ENCODE assay signal across 14 mouse cellular contexts in the genomic region with DNA sequence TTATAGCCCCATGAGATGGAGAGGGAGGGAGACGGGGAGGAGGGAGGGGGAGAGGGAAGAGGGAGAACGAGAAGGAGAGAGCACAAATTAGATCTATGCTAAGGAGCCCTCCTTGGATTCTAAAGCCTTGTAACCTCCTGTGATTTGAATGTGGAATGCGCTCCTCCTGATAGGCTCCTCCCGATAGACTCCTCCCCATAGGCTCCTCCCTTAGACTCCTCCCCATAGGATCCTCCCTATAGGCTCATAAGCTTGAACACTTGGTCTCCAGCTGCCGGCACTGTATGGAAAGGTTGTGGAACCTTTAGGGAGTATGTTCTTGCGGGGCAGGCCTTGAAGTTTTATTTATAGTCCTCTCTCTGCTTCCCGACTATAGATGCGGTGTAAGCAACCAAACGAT. TPM values are rescaled to one million over a fixed set of nuclear protein-coding genes. Genes with fewer than 3 reads are reported as not detected.
DNase-seq lines count a peak whose midpoint lies in the region; ATAC-seq and TF ChIP-seq lines count a peak whose summit lies in the region.
"Had no signal": no experiment of that assay in that cellular context is flagged by ENCODE, and none has a peak within 500 bp of the region (broad histone marks: within the 10 kb centered on the region; RNA-seq: fewer than 3 reads in every experiment).

No protein-coding gene starts in this region.

- TF ChIP-seq CTCF in lung, postnatal 0 days (IDR thresholded peaks at IDR 0.05): no peak

- no peak overlapping the region for H3K4me3 ChIP-seq in heart, embryonic 12.5 days
- no peak overlapping the region for H3K4me3 ChIP-seq in lung, postnatal 0 days (ENCODE audit: low read depth, low read length)
- H3K4me3 ChIP-seq in embryonic facial prominence, embryonic 14.5 days (ENCODE audit: low read depth, low read length): no peak overlapping the region
- H3K4me3 ChIP-seq: stomach, embryonic 15.5 days had no signal

- 28% methylated on average over 9 of the region's 9 CpGs for WGBS in heart, embryonic 12.5 days
- 36% methylated on average over 9 of the region's 9 CpGs for WGBS in lung, postnatal 0 days
- 22% methylated on average over 9 of the region's 9 CpGs for WGBS in embryonic facial prominence, embryonic 14.5 days

- H3K9ac ChIP-seq in heart, embryonic 12.5 days: no peak overlapping the region
- no peak overlapping the region for H3K9ac ChIP-seq in lung, postnatal 0 days (replicated peaks; ENCODE audit: low read depth)
- H3K9ac ChIP-seq in embryonic facial prominence, embryonic 14.5 days (ENCODE audit: low read depth, low read length): no peak overlapping the region
- H3K9ac ChIP-seq: stomach, embryonic 15.5 days had no signal

- H3K27ac ChIP-seq in heart, embryonic 12.5 days (ENCODE audit: poor library complexity, severe bottlenecking): no peak overlapping the region
- no peak overlapping the region for H3K27ac ChIP-seq in lung, postnatal 0 days (ENCODE audit: low read length)
- no peak overlapping the region for H3K27ac ChIP-seq in embryonic facial prominence, embryonic 14.5 days (replicated peaks; ENCODE audit: low read depth, low read length)
- H3K27ac ChIP-seq: stomach, embryonic 15.5 days had no signal

- H3K4me2 ChIP-seq in heart, embryonic 12.5 days: peak overlapping the region; percentile 22
- no peak overlapping the region for H3K4me2 ChIP-seq in lung, postnatal 0 days (replicated peaks; ENCODE audit: low read depth, low read length)
- H3K4me2 ChIP-seq in embryonic facial prominence, embryonic 14.5 days (ENCODE audit: low read depth, low read length): 0 out of 2 replicates have a peak overlapping the region, but pooled peaks have one; percentile 5
- H3K4me2 ChIP-seq: stomach, embryonic 15.5 days had no signal

- no peak for TF ChIP-seq EP300 in lung, postnatal 0 days (IDR thresholded peaks at IDR 0.05)

- no peak for DNase-seq in heart, adult 18-20 months
- DNase-seq in lung, postnatal 0 days (ENCODE audit: low spot score): peak; percentile 49
- no peak for DNase-seq in lung, postnatal 36 days
- peak; percentile 70 for DNase-seq in embryonic facial prominence, embryonic 14.5 days (ENCODE audit: low spot score)
- DNase-seq in spleen, postnatal 10 days (ENCODE audit: low spot score in 2 of 2): no peak
- DNase-seq in ovary, postnatal 10 days (ENCODE audit: low spot score): no peak
- no peak for DNase-seq in spleen, postnatal 14 days (ENCODE audit: low spot score in 2 of 2)
- DNase-seq: adrenal gland, postnatal 25 days; cerebellum, adult 8-10 months; right cerebral cortex, postnatal 14 days had no signal

- no peak for ATAC-seq in heart, embryonic 12.5 days (ENCODE audit: insufficient number of reproducible peaks, low FRiP score)
- ATAC-seq in lung, postnatal 0 days: no peak
- ATAC-seq in embryonic facial prominence, embryonic 14.5 days (ENCODE audit: low read depth): peak; percentile 23; the same call in 1 of the 2 replicates
- ATAC-seq: Patski had no signal

- H3K4me1 ChIP-seq in heart, embryonic 12.5 days (replicated peaks): peaks cover 26% of the 10 kb centered on the region
- H3K4me1 ChIP-seq in lung, postnatal 0 days (ENCODE audit: insufficient read depth, low read depth, low read length): no peaks in the 10 kb centered on the region
- peaks cover 9% of the 10 kb centered on the region; the same call in 1 of the 2 replicates for H3K4me1 ChIP-seq in embryonic facial prominence, embryonic 14.5 days (ENCODE audit: control insufficient read depth, insufficient read depth, low read length)
- H3K4me1 ChIP-seq: stomach, embryonic 15.5 days had no signal

- no peaks in the 10 kb centered on the region for H3K36me3 ChIP-seq in heart, embryonic 12.5 days
- no peaks in the 10 kb centered on the region for H3K36me3 ChIP-seq in lung, postnatal 0 days (ENCODE audit: insufficient read depth, low read length)
- no peaks in the 10 kb centered on the region for H3K36me3 ChIP-seq in embryonic facial prominence, embryonic 14.5 days (ENCODE audit: control insufficient read depth, insufficient read depth, low read length)
- H3K36me3 ChIP-seq: stomach, embryonic 15.5 days had no signal

- H3K9me3 ChIP-seq in heart, embryonic 12.5 days (replicated peaks): no peaks in the 10 kb centered on the region
- H3K9me3 ChIP-seq in lung, postnatal 0 days (ENCODE audit: low read length): no peaks in the 10 kb centered on the region
- no peaks in the 10 kb centered on the region for H3K9me3 ChIP-seq in embryonic facial prominence, embryonic 14.5 days (ENCODE audit: control insufficient read depth, low read length)
- H3K9me3 ChIP-seq: stomach, embryonic 15.5 days had no signal

- H3K27me3 ChIP-seq in heart, embryonic 12.5 days (replicated peaks): no peaks in the 10 kb centered on the region
- no peaks in the 10 kb centered on the region for H3K27me3 ChIP-seq in lung, postnatal 0 days (replicated peaks; ENCODE audit: insufficient read depth, low read length)
- 0 out of 2 replicates have a peak, but pooled peaks cover 3% of the 10 kb centered on the region for H3K27me3 ChIP-seq in embryonic facial prominence, embryonic 14.5 days (replicated peaks; ENCODE audit: control insufficient read depth, insufficient read depth, low read length)
- H3K27me3 ChIP-seq: Patski; stomach, embryonic 15.5 days had no signal

RNA-seq across cellular contexts. Expression of gene Elf2, which starts 20.6 kb away (rescaled TPM):
- polyA plus RNA-seq in heart, embryonic 12.5 days (2016; fragmentation: Nextera tagmentation; extraction: Ambion mirVana): 45.5 and 57.7 TPM in 2 replicates
- total RNA-seq in heart, adult 18-20 months (2021): 10 to 100 TPM; 54.7 to 57.0 TPM
- 55.8 and 62.6 TPM in 2 replicates for polyA plus RNA-seq in lung, postnatal 0 days (2015; fragmentation: Nextera tagmentation; extraction: Ambion mirVana)
- polyA plus RNA-seq in embryonic facial prominence, embryonic 14.5 days (2014; fragmentation: Nextera tagmentation; extraction: Ambion mirVana): 55.3 and 56.8 TPM in 2 replicates

RNA-seq across cellular contexts. Expression of gene Mgarp, which starts 35.5 kb away (rescaled TPM):
- polyA plus RNA-seq in heart, embryonic 12.5 days (2016; fragmentation: Nextera tagmentation; extraction: Ambion mirVana): 14.0 and 14.5 TPM in 2 replicates
- under 1 TPM; 0.31 to 0.35 TPM for total RNA-seq in heart, adult 18-20 months (2021)
- not detected in 2 replicates for polyA plus RNA-seq in lung, postnatal 0 days (2015; fragmentation: Nextera tagmentation; extraction: Ambion mirVana)
- polyA plus RNA-seq in embryonic facial prominence, embryonic 14.5 days (2014; fragmentation: Nextera tagmentation; extraction: Ambion mirVana): 2.5 and 5.2 TPM in 2 replicates
- total RNA-seq: megakaryocyte-erythroid progenitor cell, adult 5-6 weeks had no signal

RNA-seq across cellular contexts. Expression of gene Ndufc1, which starts 47.7 kb away (rescaled TPM):
- polyA plus RNA-seq in heart, embryonic 12.5 days (2016; fragmentation: Nextera tagmentation; extraction: Ambion mirVana): 1,439 and 1,474 TPM in 2 replicates
- 1,000 to 10,000 TPM; 1,753 to 1,760 TPM for total RNA-seq in heart, adult 18-20 months (2021)
- 498 and 517 TPM in 2 replicates for polyA plus RNA-seq in lung, postnatal 0 days (2015; fragmentation: Nextera tagmentation; extraction: Ambion mirVana)
- 663 and 761 TPM in 2 replicates for polyA plus RNA-seq in embryonic facial prominence, embryonic 14.5 days (2014; fragmentation: Nextera tagmentation; extraction: Ambion mirVana)

RNA-seq across cellular contexts. Expression of gene Naa15, which starts 53.9 kb away (rescaled TPM):
- 49.1 and 50.4 TPM in 2 replicates for polyA plus RNA-seq in heart, embryonic 12.5 days (2016; fragmentation: Nextera tagmentation; extraction: Ambion mirVana)
- total RNA-seq in heart, adult 18-20 months (2021): 10 to 100 TPM; 54.8 TPM
- polyA plus RNA-seq in lung, postnatal 0 days (2015; fragmentation: Nextera tagmentation; extraction: Ambion mirVana): 12.7 and 16.9 TPM in 2 replicates
- 34.5 and 34.8 TPM in 2 replicates for polyA plus RNA-seq in embryonic facial prominence, embryonic 14.5 days (2014; fragmentation: Nextera tagmentation; extraction: Ambion mirVana)

Comparison
In these comparisons a context has a peak if more than half of its experiments do, and no peak if none do; other contexts are left out.
1. DNase-seq: peak in lung, postnatal 0 days (single experiment) and embryonic facial prominence, embryonic 14.5 days (single experiment); none in heart, adult 18-20 months (0 of 2), lung, postnatal 36 days (single experiment), spleen, postnatal 10 days (0 of 2), ovary, postnatal 10 days (single experiment) and spleen, postnatal 14 days (0 of 2).